Mouse (Mus musculus) testis, adult 2 months (tissue): ENCODE measurements around the gene Chd3.

Experiments used
- CTCF ChIP-seq: fragments of 200-500 bp; IDR thresholded peaks from 2 replicates; pipeline ENCODE4 v1.5.1; 2012; ENCODE audit warnings: low read depth, mild to moderate bottlenecking, inconsistent platforms, low read length, moderate library complexity; ENCODE audit not compliant: control insufficient read depth, insufficient read depth, insufficient replicate concordance
- POLR2A ChIP-seq: fragments of 200-500 bp; IDR thresholded peaks from 2 replicates; pipeline ENCODE4 v1.6.1; 2012; ENCODE audit warnings: low read depth, mild to moderate bottlenecking, inconsistent platforms, low read length, moderate library complexity; ENCODE audit not compliant: control insufficient read depth

- TF ChIP-seq POLR2A (no peak), CTCF (no peak)
These were observed at the start of gene Chd3 for GRCm38 (mm10) chr11:69369215-69369989.
